Mouse (Mus musculus) erythroblast, embryonic 14.5 days (primary cell): ENCODE measurements around the gene Rptor. TPM values are rescaled to one million over a fixed set of nuclear protein-coding genes. Genes with fewer than 3 reads are reported as not detected.
A peak's percentile ranks its signal among the peaks of the same experiment; 100 is the strongest.

ENCODE experiments used
- H3K27me3 ChIP-seq: 2 replicates; pipeline ENCODE4 v1.6.1; 2012; ENCODE audit warnings: inconsistent platforms; ENCODE audit not compliant: control insufficient read depth
- H3K36me3 ChIP-seq: 2 replicates; pipeline ENCODE4 v1.6.1; 2012; ENCODE audit warnings: mild to moderate bottlenecking, inconsistent platforms; ENCODE audit not compliant: control insufficient read depth
- H3K4me1 ChIP-seq: 2 replicates; pipeline ENCODE4 v1.6.1; 2012; ENCODE audit warnings: inconsistent platforms; ENCODE audit not compliant: control insufficient read depth
- H3K4me3 ChIP-seq: replicated peaks from 2 replicates; pipeline ENCODE3; 2012; ENCODE audit warnings: moderate library complexity, mild to moderate bottlenecking, inconsistent platforms
- H3K9me3 ChIP-seq: 2 replicates; pipeline ENCODE4 v1.6.1; 2012; ENCODE audit warnings: low read length, inconsistent platforms, mixed read lengths; ENCODE audit not compliant: control insufficient read depth
- GATA1 ChIP-seq: IDR thresholded peaks from 2 replicates; pipeline ENCODE4 v1.6.1; 2012; ENCODE audit warnings: low read length, inconsistent platforms, mixed read lengths
- TAL1 ChIP-seq: IDR thresholded peaks from 3 replicates; pipeline ENCODE4 v1.6.1; 2012; ENCODE audit warnings: low read length, inconsistent platforms, mixed read lengths
- polyA plus RNA-seq: library from polyadenylated mRNA; stranded (reverse); fragments of >175 nt; gene quantifications from 2 replicates; pipeline ENCODE4 v1.2.3, GENCODE M21; 2012

Rptor gene
- 1.0 and 1.5 TPM in 2 replicates for polyA plus RNA-seq

DNA sequence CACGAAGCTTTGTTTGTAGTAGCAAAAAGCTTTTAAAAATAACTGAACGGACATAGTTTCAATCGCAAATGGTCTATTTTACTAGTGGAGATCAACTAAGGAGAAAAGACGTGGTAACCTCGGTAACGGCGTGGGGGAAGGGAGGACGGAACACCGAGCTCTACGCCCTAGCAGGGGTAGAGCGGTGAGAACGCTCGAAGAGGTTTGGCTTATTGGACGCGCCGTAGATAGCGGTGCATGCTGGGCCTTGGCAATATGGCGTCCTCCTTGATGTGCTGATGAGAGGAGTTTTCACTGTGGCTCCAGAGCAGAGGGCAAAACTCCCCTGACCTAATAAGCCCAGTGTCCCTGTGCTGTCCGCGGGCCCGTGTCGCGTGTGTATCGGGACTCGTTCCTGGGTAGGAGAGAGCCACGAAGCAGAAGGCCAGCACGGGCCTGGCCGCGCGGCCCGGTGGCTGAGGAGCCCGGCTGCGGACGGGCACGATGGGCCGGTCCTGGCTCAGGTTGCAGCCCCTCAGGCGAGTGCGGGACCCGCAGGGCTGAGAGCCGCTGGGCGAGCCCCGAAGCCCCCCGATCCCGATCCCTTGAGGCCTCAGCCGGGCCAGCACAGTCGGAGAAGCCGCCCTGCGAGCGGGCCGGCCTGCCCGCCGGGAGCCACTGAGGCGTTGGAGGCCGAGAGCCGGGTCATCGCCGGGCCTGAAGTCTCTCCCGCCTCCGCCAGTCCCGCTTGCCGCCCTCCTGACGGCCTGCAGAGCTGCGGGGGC is at the start of gene Rptor:
Gene Rptor (plus strand): TSS at position 143 of the 764 bp plus-strand sequence.
- H3K4me1 ChIP-seq: peaks cover 30% of the 10 kb centered on the region
- TF ChIP-seq GATA1 (no peak), TAL1 (no peak)
- H3K36me3 ChIP-seq: peaks cover 15% of the 10 kb centered on the region
- peak within 1 kb of the TSS; percentile 65 for H3K4me3 ChIP-seq
- H3K9me3 ChIP-seq: peaks cover 6% of the 10 kb centered on the region; the same call in 1 of the 2 replicates
- no peaks in the 10 kb centered on the region; the same call in 1 of the 2 replicates for H3K27me3 ChIP-seq

DNA sequence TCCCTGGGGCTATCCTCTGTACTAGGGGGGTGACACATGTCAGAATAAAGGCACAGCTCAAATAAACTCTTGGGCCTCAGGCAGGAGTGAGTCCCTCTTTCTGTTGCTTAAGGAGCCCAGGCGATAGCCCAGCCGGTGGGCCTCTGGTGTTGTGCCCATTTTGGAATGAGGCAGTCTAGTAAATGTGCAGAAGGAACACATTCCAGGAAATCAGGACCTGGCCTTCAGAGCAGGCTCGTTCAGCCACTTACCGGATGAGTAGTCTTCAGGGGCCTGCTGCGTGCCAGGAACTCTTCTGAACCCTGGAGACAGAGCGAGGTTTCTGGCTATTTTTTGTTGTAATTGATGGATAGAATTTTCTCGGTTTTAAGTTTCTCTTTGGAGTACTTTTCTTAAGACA is 48.0 kb upstream of the Rptor start:
- TF ChIP-seq TAL1 (no peak), GATA1 (no peak)
- Histone ChIP-seq H3K4me1 (no peaks in the 10 kb centered on the region), H3K4me3 (no peak overlapping the region), H3K9me3 (no peaks in the 10 kb centered on the region), H3K27me3 (peaks cover 35% of the 10 kb centered on the region), H3K36me3 (no peaks in the 10 kb centered on the region)

DNA sequence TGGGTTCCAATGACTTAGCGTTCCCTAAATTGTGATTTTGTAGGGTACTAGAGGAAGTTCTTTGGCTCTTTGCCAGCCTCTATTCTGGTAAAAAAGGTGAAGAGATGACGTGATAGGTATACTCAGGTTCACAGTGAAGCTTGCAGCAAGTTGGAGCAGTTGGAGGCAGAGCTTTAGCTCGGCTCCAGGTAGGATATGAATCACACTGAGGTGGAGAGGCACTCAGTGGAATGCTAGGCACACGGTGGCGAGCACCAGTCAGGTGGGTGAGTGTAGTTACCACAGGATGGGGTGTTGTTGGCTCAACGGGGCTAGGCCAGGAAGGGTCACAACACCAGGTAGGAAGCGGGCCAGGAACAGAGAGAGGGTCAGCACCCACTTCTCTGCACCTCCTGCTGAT is 47.5 kb upstream of the Rptor start:
- H3K36me3 ChIP-seq: no peaks in the 10 kb centered on the region
- no peaks in the 10 kb centered on the region for H3K4me1 ChIP-seq
- TF ChIP-seq TAL1 (no peak), GATA1 (no peak)
- H3K9me3 ChIP-seq: no peaks in the 10 kb centered on the region
- no peak overlapping the region for H3K4me3 ChIP-seq
- peaks cover 34% of the 10 kb centered on the region for H3K27me3 ChIP-seq

DNA sequence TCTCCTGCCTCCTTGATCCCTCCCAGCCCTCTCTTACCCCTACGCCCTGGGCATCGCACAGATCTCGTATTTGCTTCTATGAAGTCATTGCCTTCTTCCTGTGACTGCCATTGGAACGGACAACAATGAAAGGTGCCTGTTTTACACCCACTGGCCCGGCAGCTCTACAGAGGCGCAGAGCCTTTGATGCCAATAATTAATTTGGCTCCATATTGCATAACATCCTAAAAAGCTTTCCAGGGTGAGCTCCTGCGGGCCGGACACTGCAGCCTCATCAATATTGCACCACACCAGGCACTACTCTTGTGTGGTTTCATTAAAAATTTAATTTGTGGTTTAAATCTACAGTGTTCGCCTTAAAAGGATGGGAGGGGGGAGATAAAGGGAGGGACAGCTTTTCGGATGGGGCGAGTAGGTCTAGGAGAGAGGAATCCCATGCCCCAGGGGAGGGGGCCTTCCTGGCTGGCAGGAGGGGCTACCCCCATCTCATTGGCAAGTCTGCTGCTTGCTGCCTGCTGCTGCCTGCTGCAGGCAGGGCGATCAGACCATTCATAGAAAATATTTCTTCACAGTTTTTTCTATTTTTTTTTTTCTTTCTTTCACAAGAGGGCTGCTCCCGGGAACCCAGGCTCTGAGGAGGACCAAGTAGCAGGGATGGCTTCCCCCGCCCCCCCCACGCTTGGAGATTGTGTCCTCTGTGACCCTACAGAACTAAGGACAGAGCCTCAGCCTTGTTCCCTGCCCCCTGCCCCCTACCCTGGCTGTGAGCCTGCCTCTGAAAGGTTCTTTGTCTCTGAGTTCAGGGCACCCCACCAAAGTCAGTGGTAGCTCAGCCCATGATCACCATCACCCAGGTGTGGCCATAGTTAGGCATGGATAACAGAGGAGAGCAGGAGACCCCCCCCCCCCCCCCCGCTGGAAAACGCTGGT is 44.5 kb upstream of the Rptor start:
- Histone ChIP-seq H3K27me3 (peaks cover 16% of the 10 kb centered on the region), H3K4me1 (no peaks in the 10 kb centered on the region), H3K9me3 (no peaks in the 10 kb centered on the region)

GRCm38 (mm10) chr11:119558870-119559610 is 43.7 kb upstream of the Rptor start:
- Histone ChIP-seq H3K4me3 (no peak overlapping the region), H3K9me3 (no peaks in the 10 kb centered on the region), H3K4me1 (no peaks in the 10 kb centered on the region), H3K27me3 (peaks cover 23% of the 10 kb centered on the region), H3K36me3 (no peaks in the 10 kb centered on the region)
- no peak for TF ChIP-seq TAL1
- TF ChIP-seq GATA1: no peak

More for the DNA sequence above, 44.5 kb upstream of the Rptor start:
- no peak overlapping the region for H3K4me3 ChIP-seq
- no peaks in the 10 kb centered on the region for H3K36me3 ChIP-seq
- no peak for TF ChIP-seq TAL1
- TF ChIP-seq GATA1: no peak

DNA sequence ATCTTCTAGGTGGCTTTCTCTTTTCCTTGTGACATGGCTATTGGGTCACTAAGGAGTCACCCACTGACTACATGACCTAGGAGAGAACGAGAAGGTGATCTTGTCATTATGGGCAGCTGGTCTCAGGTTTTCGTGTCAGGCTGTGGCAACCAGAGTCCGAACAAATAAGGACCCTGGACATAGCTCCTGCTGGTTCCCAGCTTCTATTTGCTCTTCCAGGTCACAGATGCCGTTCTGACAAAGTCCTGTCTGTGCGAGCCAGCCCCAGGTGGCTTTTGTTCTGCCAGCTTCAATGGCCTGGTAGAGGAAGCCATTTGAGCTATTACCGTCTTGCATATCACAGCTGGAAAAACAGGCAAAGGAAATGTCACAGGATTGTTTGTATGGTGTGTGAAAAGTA is 40.4 kb upstream of the Rptor start:
- peaks cover 26% of the 10 kb centered on the region for H3K27me3 ChIP-seq

DNA sequence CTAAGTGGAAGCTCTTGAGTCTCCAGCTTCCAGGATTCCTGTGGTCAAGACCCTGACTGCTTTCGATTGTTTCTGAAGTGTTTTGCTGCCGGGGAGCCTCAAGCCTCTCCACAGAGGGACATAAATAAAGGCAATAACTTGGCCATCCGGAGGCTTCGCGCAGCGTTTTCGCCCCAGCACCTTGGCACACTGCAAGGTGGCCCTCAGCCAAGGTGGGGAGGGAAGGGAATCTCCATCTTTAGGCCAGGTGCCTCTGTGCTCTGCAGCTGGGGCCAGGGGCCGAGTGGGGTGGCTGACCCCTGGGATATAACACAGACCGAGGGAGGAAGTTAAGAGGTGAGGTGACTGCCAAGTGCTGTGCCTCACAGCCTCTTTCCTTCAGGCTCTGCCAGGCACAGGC is 39.5 kb upstream of the Rptor start:
- Histone ChIP-seq H3K9me3 (no peaks in the 10 kb centered on the region), H3K27me3 (peaks cover 24% of the 10 kb centered on the region), H3K36me3 (no peaks in the 10 kb centered on the region), H3K4me3 (no peak overlapping the region), H3K4me1 (no peaks in the 10 kb centered on the region)
- TF ChIP-seq GATA1: no peak

More for the DNA sequence above, 40.4 kb upstream of the Rptor start:
- no peaks in the 10 kb centered on the region for H3K9me3 ChIP-seq
- TF ChIP-seq TAL1 (no peak), GATA1 (no peak)
- no peak overlapping the region for H3K4me3 ChIP-seq
- H3K4me1 ChIP-seq: no peaks in the 10 kb centered on the region
- no peaks in the 10 kb centered on the region for H3K36me3 ChIP-seq

GRCm38 (mm10) chr11:119564383-119564782 is 38.3 kb upstream of the Rptor start:
- no peak for TF ChIP-seq TAL1
- Histone ChIP-seq H3K4me3 (no peak overlapping the region), H3K9me3 (no peaks in the 10 kb centered on the region), H3K4me1 (no peaks in the 10 kb centered on the region), H3K27me3 (peaks cover 24% of the 10 kb centered on the region), H3K36me3 (no peaks in the 10 kb centered on the region)
